Mouse (Mus musculus) adrenal gland, adult 2 months (tissue): Measurements from ENCODE around the gene Fbxo31. TPM values are rescaled to one million over a fixed set of nuclear protein-coding genes. Genes with fewer than 3 reads are reported as not detected.

Experiments used
- DNase-seq: peaks from one replicate; pipeline ENCODE4 v3.0.0; 2021
- polyA plus RNA-seq: library from polyadenylated mRNA; depleted of rRNA; stranded (reverse); fragments of >200 nt; gene quantifications from 2 replicates; pipeline ENCODE4 v1.2.3, GENCODE M21; 2012; rRNA removed
- total RNA-seq, 2 experiments: library from RNA; stranded (reverse); gene quantifications; 2 replicates each; pipeline ENCODE4 v1.2.3; 2021

The Fbxo31 gene
- total and polyA plus RNA-seq, 3 experiments: 35.1 to 61.4 (median 40.0) TPM

DNA sequence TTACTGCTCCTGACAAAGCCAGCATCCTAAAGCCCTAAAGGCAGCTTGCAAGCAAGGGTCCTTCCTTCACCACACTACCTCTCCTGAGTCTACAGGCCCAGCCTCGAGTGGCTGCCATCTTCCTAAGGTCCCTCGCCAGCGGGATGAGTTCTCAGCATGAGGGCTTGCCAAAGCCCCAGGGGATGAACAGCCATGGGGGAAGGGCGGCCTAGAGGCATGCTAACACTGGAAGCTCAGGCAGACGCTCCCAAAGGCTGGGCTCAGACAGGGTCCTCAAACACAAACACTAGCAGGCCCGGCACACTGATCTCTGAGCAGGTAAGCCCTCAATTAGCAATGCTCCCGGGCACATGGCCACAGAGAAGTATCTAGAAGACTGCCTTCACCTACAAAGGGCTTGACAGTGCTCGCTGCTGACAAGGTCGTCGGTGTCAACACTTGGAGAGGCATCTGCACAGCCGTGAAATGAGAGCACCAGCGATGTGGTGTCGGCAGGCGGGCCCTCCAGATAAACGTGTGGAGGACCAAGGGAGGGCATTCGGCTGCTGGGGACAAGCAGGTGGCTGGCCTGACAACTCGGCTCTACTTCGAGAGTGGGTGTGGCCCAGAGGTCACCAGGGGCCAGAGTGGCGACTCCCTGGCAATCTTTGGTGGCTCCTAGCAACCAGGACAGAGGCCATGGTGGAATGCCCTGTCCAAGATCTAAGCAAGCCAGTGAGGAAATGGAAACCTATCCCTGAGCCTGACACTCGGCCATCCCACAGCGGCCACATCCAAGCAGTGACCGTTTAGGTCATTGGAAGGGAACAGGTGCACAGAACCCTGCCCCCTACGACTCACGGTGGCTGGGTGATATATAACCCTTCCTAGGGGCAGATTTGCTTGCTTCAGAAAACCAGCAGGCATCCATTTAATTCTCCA, 27.3 kb downstream of the Fbxo31 start:
- no peak for DNase-seq

DNA sequence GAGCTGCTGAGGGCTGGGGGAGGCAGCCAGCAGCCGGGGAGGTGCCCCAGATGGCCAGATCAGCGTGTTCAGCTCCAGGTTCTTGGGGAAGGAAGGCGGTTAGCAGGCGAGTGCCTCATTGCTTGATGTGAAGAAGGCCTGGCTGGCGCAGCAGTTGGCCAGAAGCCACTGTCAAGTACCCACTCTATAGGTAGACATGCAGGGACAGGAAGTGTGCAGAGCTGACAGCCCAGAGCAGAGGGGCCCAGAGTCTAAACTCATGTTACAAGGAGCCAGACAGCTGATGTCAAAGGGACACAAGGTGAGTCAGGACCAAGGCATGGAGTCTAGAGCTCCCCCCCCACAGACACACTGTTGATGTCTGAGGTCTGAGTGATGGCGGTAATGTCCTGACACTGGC, 28.6 kb downstream of the Fbxo31 start:
- no peak for DNase-seq

DNA sequence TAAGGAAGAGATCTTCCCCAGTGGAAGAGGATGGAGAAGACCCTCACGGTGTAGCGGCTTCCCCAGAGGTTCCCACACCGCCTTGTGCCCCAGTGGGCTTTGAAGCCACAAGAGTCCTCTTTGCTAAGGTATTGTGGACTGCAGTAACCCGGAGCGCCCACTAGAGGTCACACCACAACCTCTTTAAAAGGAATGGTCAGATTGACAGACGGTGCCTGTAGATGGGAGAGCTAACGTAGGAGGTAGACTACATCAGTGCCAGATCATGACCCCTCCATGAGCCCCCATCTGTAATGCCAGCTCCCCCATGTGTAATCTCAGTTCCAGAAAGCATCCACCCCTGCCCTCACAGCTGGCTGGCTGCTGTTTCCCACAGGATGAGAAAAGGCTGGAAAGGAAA, 31.5 kb downstream of the Fbxo31 start:
- peak; percentile 64 for DNase-seq

DNA sequence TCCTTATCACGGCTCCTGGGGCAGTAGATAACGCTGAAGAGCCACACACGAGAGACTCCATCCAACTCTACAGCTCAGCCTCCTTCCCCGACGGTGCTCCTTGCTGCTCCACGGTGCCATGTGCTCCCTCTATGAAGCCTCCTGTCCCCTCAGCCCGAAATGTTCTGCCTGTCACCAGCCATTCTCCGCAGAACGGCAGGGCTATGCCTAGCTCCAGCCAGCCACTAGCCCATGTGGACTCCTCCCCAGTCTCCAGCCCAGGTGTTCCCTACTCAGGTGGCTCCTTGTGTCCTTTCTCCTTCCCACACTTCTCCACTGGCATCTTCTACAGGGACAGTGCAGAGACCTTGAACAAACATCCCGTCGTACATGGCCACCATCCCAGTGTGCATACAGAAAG, 33.7 kb downstream of the Fbxo31 start:
- DNase-seq: no peak

DNA sequence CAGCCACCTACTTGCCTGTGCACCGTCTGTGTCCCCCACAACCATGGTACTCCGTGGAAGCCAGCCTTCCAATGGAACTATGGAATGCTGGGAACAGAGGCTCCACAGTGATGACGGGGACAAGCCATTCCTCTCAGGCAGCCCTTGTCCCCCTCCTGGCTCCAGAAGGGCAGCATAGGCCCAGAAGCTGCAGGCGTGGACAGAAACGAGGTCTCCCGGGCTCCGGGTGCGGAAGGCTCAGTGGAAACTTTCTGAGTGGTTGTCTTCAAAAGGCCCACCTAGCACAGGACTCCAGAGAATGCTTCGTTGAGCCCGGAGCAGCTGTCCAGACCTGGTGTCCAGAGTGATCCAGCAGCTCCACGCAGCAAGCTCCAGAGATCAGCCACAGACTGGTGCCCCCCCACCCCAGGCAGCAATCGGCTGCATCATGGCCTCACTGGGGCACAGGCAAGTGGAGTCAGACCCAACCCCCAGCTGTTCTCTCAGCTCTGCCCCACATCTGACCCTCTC, 34.3 kb downstream of the Fbxo31 start, which contains the start of gene 1700018B08Rik:
1700018B08Rik (minus strand) TSS at position 45 of the 510 bp plus-strand sequence.
- DNase-seq: no peak

DNA sequence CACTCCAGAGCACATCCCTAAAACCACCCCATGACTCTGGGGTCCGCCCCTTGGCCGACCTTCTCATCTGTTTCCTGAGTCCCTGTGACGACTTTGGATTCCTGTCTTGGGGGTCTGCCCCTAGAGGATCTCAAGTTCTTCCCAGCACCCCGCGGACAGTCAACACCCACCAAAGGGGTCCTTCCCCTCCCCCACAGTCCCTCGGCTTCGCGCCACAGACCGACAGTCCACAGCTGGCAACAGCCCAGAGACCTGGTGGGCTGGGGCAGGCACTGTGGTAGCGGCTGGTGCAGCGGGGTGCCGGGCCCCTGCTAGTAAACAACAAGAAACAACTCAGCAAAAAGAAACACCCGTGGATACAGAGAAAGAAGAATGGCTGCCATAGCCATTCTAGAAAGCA, 35.7 kb downstream of the Fbxo31 start:
- no peak for DNase-seq

DNA sequence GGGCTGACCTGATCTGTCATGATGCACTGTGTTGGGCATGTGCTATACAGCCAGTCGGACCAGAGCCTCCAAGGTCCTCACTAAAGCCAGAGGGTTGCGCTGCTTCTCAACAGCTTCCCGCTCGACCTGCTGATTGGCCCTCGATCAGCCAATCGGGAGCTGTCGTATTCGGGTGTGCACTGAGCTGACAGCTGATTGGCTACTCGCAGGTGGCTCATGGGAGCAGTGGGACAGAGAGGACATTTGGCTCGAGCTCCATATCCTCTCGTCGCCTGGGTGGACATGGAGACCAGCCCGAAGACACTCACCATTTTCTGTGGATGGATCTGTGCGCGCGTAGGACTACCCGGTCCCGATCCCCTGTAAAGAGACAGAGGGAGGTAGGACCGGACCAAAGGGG, 36.7 kb downstream of the Fbxo31 start:
- DNase-seq: no peak

DNA sequence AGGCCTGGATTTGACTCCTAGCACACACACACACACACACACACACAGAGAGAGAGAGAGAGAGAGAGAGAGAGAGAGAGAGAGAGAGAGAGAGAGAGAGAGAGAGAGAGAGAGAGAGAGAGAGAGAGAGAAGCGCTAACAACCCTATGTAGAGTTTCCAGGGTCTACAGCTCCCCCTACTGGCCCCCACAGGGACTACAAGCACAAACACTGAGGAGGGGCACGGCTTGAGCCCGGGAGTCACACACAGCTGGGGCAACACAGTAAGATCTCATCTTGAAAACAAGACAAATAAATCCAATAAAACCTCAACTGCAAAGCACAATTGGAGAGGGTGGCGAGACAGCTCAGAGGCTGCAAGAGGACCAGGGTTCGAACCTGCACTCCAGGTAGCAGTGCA, 46.2 kb downstream of the Fbxo31 start:
- DNase-seq: peak; percentile 29

DNA sequence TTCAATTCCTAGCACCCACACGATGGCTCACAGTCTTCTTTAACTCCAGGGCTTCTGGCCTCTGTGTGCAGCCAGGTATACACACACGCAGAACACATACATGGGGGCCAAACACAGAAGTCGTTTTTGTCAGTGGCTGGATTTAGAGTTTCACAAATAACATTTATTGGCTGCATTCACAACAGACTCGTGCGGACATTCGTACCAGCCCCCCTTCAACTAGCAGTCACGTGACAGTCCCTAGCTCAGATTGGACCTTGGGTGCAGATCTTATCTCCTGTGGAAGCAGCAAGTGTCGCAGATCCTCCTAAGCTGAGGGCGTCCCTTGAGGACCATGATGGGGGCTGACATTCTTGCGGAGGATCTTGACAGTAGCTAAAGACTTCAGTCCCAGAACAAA, 48.0 kb downstream of the Fbxo31 start:
- DNase-seq: no peak

DNA sequence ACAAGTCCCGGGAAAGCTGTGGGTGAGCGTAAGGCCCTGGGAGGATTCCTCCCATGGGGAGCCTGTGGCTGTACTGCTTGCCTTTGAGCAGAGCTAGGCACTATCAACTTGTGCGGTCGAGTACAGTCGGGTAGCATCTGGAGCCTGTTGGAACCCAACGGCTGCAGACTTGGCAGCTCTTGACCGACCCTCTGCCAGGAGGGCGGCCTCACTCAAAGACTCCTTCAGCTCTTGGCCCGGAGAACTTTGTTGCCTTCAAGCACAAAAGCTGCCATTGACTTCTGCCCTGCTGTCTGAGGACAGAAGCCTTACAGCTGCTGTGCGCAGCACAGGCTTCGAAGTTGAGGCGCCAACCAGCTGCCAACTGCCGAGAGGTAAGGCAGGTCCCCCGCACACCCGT, 49.8 kb downstream of the Fbxo31 start:
- DNase-seq: no peak

DNA sequence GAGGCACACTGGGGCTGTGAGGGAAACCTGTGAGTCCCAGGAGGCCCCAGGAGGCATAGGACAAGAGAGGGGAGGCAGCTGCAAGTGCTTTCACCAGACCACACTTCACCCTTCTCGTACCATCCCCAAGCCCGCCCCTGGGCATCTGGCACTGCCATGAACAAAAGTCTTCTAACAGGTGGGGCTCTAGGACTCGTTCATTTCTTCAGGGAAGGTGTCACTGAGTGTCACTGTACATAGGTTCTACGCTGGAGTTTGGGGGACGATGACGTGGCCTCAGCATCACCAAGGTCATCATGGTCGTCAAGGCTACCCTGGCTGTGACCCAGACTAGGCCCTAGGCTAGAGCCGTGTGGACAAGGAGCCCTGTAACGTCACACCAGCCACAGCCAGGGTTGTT, 50.9 kb downstream of the Fbxo31 start:
- no peak for DNase-seq

DNA sequence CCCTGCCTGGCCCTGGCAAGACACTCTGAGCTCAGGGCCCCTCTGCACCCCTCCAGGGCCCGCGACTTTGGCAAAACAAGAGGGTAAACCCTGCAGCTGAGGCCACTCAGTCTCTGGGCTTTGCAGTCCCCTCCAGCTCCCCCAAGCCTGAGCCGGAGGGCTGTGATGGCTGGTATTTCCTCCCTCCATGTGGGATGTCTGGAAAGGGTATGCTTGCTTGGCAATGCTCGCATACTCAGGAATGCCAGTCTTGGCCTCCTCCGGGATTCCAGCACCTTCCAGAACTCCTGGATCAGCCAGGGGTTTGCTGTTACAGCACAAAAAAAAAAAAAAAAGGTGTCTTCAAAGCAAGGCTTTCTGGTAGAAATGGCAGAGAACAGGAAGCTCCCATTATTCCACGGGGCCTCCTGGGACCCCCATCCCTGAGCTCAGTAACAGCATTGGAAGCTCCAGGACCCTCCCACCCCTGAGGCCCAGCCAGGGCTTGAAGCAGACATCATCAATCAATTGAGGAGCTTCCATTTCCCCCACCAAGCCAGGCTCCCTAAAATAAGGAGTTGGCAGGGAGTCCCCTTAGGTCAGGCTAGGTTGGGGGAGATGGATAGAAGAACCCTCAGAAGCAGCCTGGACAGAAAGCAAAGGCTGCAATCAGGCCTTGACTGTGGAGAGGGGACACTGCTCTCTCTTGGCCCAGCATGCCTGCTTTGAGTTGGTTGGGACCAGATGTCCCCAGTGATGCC, 51.6 kb downstream of the Fbxo31 start:
- no peak for DNase-seq

DNA sequence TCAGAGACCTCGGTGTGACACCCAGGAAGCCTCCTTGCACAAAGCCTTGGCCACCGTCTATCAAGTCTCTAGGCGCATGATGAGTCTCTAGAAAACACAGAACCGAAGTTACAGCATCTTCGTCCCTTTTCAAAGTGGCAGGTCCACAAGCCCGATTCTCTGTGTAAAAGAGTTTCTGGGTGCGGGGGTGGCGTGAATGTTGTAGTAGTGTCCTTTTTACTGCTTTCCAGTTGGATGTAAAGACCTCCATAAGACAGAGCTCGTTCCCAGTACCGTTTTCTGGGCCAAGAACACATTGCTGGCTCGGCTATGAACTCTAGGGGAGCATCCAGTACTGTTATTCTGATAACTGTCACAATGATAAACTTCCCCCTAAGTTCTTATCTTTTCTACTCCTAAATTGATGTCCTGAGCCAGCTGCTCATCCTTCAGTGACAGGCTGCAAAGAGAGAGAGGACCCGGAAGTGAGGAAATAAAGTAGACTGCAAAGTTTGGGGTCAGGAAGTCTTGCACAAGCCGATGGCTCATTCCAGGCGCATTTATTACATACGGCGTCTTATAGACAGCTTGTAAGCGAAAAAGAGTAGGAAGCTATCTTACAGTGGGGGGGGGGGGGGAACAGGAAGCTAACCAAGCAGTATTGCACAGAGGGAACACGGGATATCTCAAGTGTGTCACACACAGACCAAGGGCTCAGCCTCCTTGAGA, 53.3 kb downstream of the Fbxo31 start:
- DNase-seq: no peak

DNA sequence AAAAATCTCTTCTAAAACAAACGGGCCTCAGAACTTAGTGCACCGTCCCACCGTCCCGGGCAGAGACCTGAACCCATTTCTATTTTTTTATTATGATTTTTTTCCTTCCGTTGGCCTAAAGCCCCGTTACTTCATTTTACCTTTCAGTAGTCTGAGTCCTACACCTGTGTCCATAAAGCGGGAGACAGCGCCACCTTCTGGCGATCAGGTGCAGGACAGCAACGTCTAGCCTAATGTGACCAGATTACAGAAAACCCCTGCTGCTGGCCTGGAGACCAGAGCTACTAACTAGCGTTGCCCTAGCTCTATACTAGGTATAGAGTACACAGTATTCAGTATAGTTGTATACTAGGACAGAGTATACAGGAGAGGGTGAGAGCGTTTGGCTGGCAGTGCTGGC, 65.2 kb downstream of the Fbxo31 start:
- peak; percentile 74 for DNase-seq

DNA sequence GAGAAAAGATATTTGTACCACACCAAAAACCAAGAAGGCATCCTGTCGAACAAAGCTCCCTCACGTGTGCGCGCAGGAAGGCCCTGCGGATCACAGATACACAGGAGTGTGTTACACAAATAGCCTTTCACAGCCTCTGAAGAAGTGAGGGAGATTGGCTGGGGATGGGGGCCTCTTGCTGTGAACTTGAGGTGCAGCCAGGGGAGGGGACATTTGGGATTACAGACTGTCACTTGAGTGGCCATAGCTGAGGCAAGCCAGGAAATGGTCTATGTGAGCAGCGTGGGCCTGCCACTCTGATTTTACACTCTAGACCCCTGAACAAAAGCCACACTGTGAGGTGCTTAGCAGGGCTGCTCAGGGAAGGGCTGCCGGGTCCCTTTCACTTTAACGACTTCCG, 66.9 kb downstream of the Fbxo31 start:
- DNase-seq: no peak

Other genes with a start within 250 kb of the Fbxo31 start
- not detected for gene 1700018B08Rik, start 34.5 kb downstream of the Fbxo31 start, total RNA-seq
- gene 1700018B08Rik, start 34.5 kb downstream of the Fbxo31 start, polyA plus RNA-seq: not detected in 2 replicates
- 100 to 1,000 TPM; 169 to 183 TPM for gene Map1lc3b, start 11.6 kb upstream of the Fbxo31 start, total RNA-seq
- gene Map1lc3b, start 11.6 kb upstream of the Fbxo31 start, polyA plus RNA-seq: 92.0 and 145 TPM in 2 replicates
- gene Zcchc14, start 74.1 kb upstream of the Fbxo31 start, total RNA-seq: 10 to 100 TPM; 32.9 to 44.8 TPM
- 41.2 and 44.0 TPM in 2 replicates for gene Zcchc14, start 74.1 kb upstream of the Fbxo31 start, polyA plus RNA-seq
- gene Jph3, start 150.8 kb upstream of the Fbxo31 start, total RNA-seq: 1 to 10 TPM; 1.6 to 2.2 TPM
- gene Jph3, start 150.8 kb upstream of the Fbxo31 start, polyA plus RNA-seq: 3.1 TPM in 2 replicates